Mouse (Mus musculus) neural tube, embryonic 14.5 days (tissue): ENCODE measurements around the gene Plcb4. TPM values are rescaled to one million over a fixed set of nuclear protein-coding genes. Genes with fewer than 3 reads are reported as not detected.

Experiments
- ATAC-seq: fragments of 200-750 bp; cut with Nextera tagmentation; 2 replicates; pipeline ENCODE4 v1.8.0; 2017; ENCODE audit warnings: low read depth, mild to moderate bottlenecking, moderate TSS enrichment, moderate library complexity
- H3K27ac ChIP-seq: fragments of 300-500 bp; sonication (generic); 2 replicates; pipeline ENCODE4 v1.5.1; 2014; ENCODE audit warnings: low read depth, mild to moderate bottlenecking, control low read depth, low read length, moderate library complexity, mixed read lengths
- H3K27me3 ChIP-seq: fragments of 300-500 bp; sonication (generic); 2 replicates; pipeline ENCODE4 v1.6.1; 2014; ENCODE audit warnings: low read length; ENCODE audit not compliant: control insufficient read depth, insufficient read depth
- H3K36me3 ChIP-seq: fragments of 300-500 bp; sonication (generic); 2 replicates; pipeline ENCODE4 v1.6.1; 2014; ENCODE audit warnings: low read length, mixed read lengths; ENCODE audit not compliant: control insufficient read depth, insufficient read depth
- H3K4me1 ChIP-seq: fragments of 300-500 bp; sonication (generic); 2 replicates; pipeline ENCODE4 v1.6.1; 2014; ENCODE audit warnings: low read length; ENCODE audit not compliant: control insufficient read depth, insufficient read depth
- H3K4me2 ChIP-seq: fragments of 300-500 bp; sonication (generic); 2 replicates; pipeline ENCODE4 v1.6.1; 2014; ENCODE audit warnings: mild to moderate bottlenecking, low read depth, low read length, control low read depth
- H3K4me3 ChIP-seq: fragments of 300-500 bp; sonication (generic); 2 replicates; pipeline ENCODE4 v1.5.1; 2014; ENCODE audit warnings: low read depth, low read length, control low read depth, mixed read lengths
- H3K9ac ChIP-seq: fragments of 300-500 bp; sonication (generic); replicated peaks from 2 replicates; pipeline ENCODE4 v1.6.1; 2014; ENCODE audit warnings: low read depth, mild to moderate bottlenecking, control low read depth, low read length, mixed read lengths
- H3K9me3 ChIP-seq: fragments of 300-500 bp; sonication (generic); 2 replicates; pipeline ENCODE4 v1.6.1; 2016; ENCODE audit warnings: low read length; ENCODE audit not compliant: control insufficient read depth
- WGBS: fragments of 180-500 bp; shearing (Covaris S2); extraction: QIAGEN DNeasy Blood & Tissue Kit; methylation state at CpG from one replicate; pipeline ENCODE4 v1.1.7; 2014; 5-methylcytosine and 5-hydroxymethylcytosine counted together
- polyA plus RNA-seq: library from polyadenylated mRNA; unstranded; fragments of >200 nt; fragmentation: Nextera tagmentation; extraction: Ambion mirVana; gene quantifications from 2 replicates; pipeline ENCODE4 v1.2.1, GENCODE M21; 2014

Gene Plcb4
- polyA plus RNA-seq, 1 experiment from 2014 or later: 51.0 TPM

- ATAC-seq: no peak
- 63% methylated on average over 2 of the region's 2 CpGs for WGBS
- H3K4me2 ChIP-seq: no peak overlapping the region
These were observed 161.9 kb downstream of the Plcb4 start for GRCm38 (mm10) chr2:135820691-135821090.

GRCm38 (mm10) chr2:135823690-135824089 lies 164.9 kb downstream of the Plcb4 start:
- Histone ChIP-seq H3K4me3 (no peak overlapping the region), H3K9me3 (no peaks in the 10 kb centered on the region), H3K27me3 (no peaks in the 10 kb centered on the region), H3K9ac (no peak overlapping the region), H3K4me2 (no peak overlapping the region), H3K4me1 (no peaks in the 10 kb centered on the region), H3K36me3 (no peaks in the 10 kb centered on the region), H3K27ac (no peak overlapping the region)
- 91% methylated on average over 1 of the region's 1 CpGs for WGBS
- no peak for ATAC-seq

More at GRCm38 (mm10) chr2:135820691-135821090, 161.9 kb downstream of the Plcb4 start:
- no peak overlapping the region for H3K4me3 ChIP-seq
- H3K27me3 ChIP-seq: no peaks in the 10 kb centered on the region
- no peak overlapping the region for H3K9ac ChIP-seq
- H3K4me1 ChIP-seq: no peaks in the 10 kb centered on the region
- H3K27ac ChIP-seq: no peak overlapping the region
- no peaks in the 10 kb centered on the region for H3K9me3 ChIP-seq
- H3K36me3 ChIP-seq: no peaks in the 10 kb centered on the region

GRCm38 (mm10) chr2:135824757-135825156 lies 165.9 kb downstream of the Plcb4 start:
- 100% methylated on average over 1 of the region's 1 CpGs for WGBS
- Histone ChIP-seq H3K36me3 (no peaks in the 10 kb centered on the region), H3K4me2 (no peak overlapping the region), H3K27ac (no peak overlapping the region), H3K27me3 (no peaks in the 10 kb centered on the region), H3K9me3 (no peaks in the 10 kb centered on the region), H3K4me1 (no peaks in the 10 kb centered on the region), H3K9ac (no peak overlapping the region), H3K4me3 (no peak overlapping the region)
- ATAC-seq: no peak

GRCm38 (mm10) chr2:135825645-135826044 lies 166.8 kb downstream of the Plcb4 start:
- H3K36me3 ChIP-seq: no peaks in the 10 kb centered on the region
- no peak for ATAC-seq
- WGBS: 79% methylated on average over 2 of the region's 2 CpGs

GRCm38 (mm10) chr2:135826616-135827360 lies 168.0 kb downstream of the Plcb4 start:
- Histone ChIP-seq H3K27ac (no peak overlapping the region), H3K9ac (no peak overlapping the region), H3K9me3 (no peaks in the 10 kb centered on the region), H3K4me3 (no peak overlapping the region), H3K4me1 (no peaks in the 10 kb centered on the region), H3K4me2 (no peak overlapping the region), H3K36me3 (no peaks in the 10 kb centered on the region), H3K27me3 (no peaks in the 10 kb centered on the region)
- 84% methylated on average over 3 of the region's 3 CpGs for WGBS
- ATAC-seq: no peak

More at GRCm38 (mm10) chr2:135825645-135826044, 166.8 kb downstream of the Plcb4 start:
- H3K9me3 ChIP-seq: no peaks in the 10 kb centered on the region
- H3K4me2 ChIP-seq: no peak overlapping the region
- no peaks in the 10 kb centered on the region for H3K27me3 ChIP-seq
- no peaks in the 10 kb centered on the region for H3K4me1 ChIP-seq
- H3K27ac ChIP-seq: no peak overlapping the region
- H3K4me3 ChIP-seq: no peak overlapping the region
- H3K9ac ChIP-seq: no peak overlapping the region

- WGBS: 76% methylated on average over 2 of the region's 2 CpGs
- H3K4me2 ChIP-seq: no peak overlapping the region
- ATAC-seq: no peak
- H3K4me3 ChIP-seq: no peak overlapping the region
- H3K9me3 ChIP-seq: no peaks in the 10 kb centered on the region
- no peaks in the 10 kb centered on the region for H3K4me1 ChIP-seq
- no peaks in the 10 kb centered on the region for H3K27me3 ChIP-seq
- H3K36me3 ChIP-seq: no peaks in the 10 kb centered on the region
- H3K27ac ChIP-seq: no peak overlapping the region
- no peak overlapping the region for H3K9ac ChIP-seq
These were observed 169.6 kb downstream of the Plcb4 start for GRCm38 (mm10) chr2:135828446-135828845.

GRCm38 (mm10) chr2:135833743-135834142 lies 174.9 kb downstream of the Plcb4 start:
- no peak overlapping the region for H3K27ac ChIP-seq

GRCm38 (mm10) chr2:135834435-135834834 lies 175.6 kb downstream of the Plcb4 start:
- 80% methylated on average over 2 of the region's 2 CpGs for WGBS
- H3K4me1 ChIP-seq: no peaks in the 10 kb centered on the region
- no peak overlapping the region for H3K4me2 ChIP-seq
- no peak for ATAC-seq
- H3K9ac ChIP-seq: no peak overlapping the region
- no peaks in the 10 kb centered on the region for H3K9me3 ChIP-seq
- no peak overlapping the region for H3K27ac ChIP-seq
- H3K27me3 ChIP-seq: no peaks in the 10 kb centered on the region
- H3K4me3 ChIP-seq: no peak overlapping the region
- H3K36me3 ChIP-seq: no peaks in the 10 kb centered on the region

More at GRCm38 (mm10) chr2:135833743-135834142, 174.9 kb downstream of the Plcb4 start:
- no peak overlapping the region for H3K9ac ChIP-seq
- H3K4me1 ChIP-seq: no peaks in the 10 kb centered on the region
- no peaks in the 10 kb centered on the region for H3K27me3 ChIP-seq
- H3K36me3 ChIP-seq: no peaks in the 10 kb centered on the region
- H3K4me3 ChIP-seq: no peak overlapping the region
- no peak overlapping the region for H3K4me2 ChIP-seq
- no peaks in the 10 kb centered on the region for H3K9me3 ChIP-seq
- no peak for ATAC-seq
- WGBS: 95% methylated on average over 3 of the region's 3 CpGs

GRCm38 (mm10) chr2:135835911-135836310 lies 177.1 kb downstream of the Plcb4 start:
- H3K4me2 ChIP-seq: no peak overlapping the region
- H3K36me3 ChIP-seq: no peaks in the 10 kb centered on the region
- H3K4me1 ChIP-seq: no peaks in the 10 kb centered on the region
- H3K9ac ChIP-seq: no peak overlapping the region
- 88% methylated on average over 5 of the region's 5 CpGs for WGBS
- no peak for ATAC-seq
- H3K27ac ChIP-seq: no peak overlapping the region
- H3K27me3 ChIP-seq: no peaks in the 10 kb centered on the region
- no peaks in the 10 kb centered on the region for H3K9me3 ChIP-seq
- H3K4me3 ChIP-seq: no peak overlapping the region
